Mouse (Mus musculus) spleen, adult 2 months (tissue): ENCODE results near the gene Tmem51. TPM values are rescaled to one million over a fixed set of nuclear protein-coding genes. Genes with fewer than 3 reads are reported as not detected.
A peak's percentile ranks its signal among the peaks of the same experiment; 100 is the strongest.

Source experiments
- DNase-seq, 2 experiments: peaks; one replicate each; pipeline versions ENCODE4 v3.0.0 to v3.0.0-alpha.2; 2012 to 2021; ENCODE audit warnings: low spot score in 2 of 2, low read depth in 1 of 2
- H3K27ac ChIP-seq: fragments of 200-500 bp; 2 replicates; pipeline ENCODE4 v1.5.1; 2012; ENCODE audit warnings: low read length, inconsistent platforms; ENCODE audit not compliant: insufficient read depth
- H3K27me3 ChIP-seq: fragments of 200-500 bp; 2 replicates; pipeline ENCODE4 v1.6.1; 2012; ENCODE audit warnings: mild to moderate bottlenecking, moderate library complexity, low read length, inconsistent platforms; ENCODE audit not compliant: control insufficient read depth, insufficient read depth
- H3K36me3 ChIP-seq: fragments of 200-500 bp; 2 replicates; pipeline ENCODE4 v1.6.1; 2012; ENCODE audit warnings: mild to moderate bottlenecking, low read length, inconsistent platforms; ENCODE audit not compliant: control insufficient read depth, insufficient read depth
- H3K4me1 ChIP-seq: fragments of 200-500 bp; 2 replicates; pipeline ENCODE4 v1.6.1; 2011; ENCODE audit warnings: inconsistent platforms; ENCODE audit not compliant: control insufficient read depth, insufficient read depth, insufficient read length
- H3K4me3 ChIP-seq: fragments of 200-500 bp; 2 replicates; pipeline ENCODE4 v1.5.1; 2011; ENCODE audit warnings: mild to moderate bottlenecking, inconsistent platforms; ENCODE audit not compliant: insufficient read depth, insufficient read length; ENCODE audit errors: extremely low read depth
- CTCF ChIP-seq: fragments of 200-500 bp; IDR thresholded peaks from 2 replicates; pipeline ENCODE4 v1.5.1; 2011; ENCODE audit warnings: mild to moderate bottlenecking, inconsistent platforms; ENCODE audit not compliant: insufficient read depth, insufficient read length, insufficient replicate concordance; ENCODE audit errors: extremely low read depth
- POLR2A ChIP-seq: fragments of 200-500 bp; IDR thresholded peaks from 2 replicates; pipeline ENCODE4 v1.6.1; 2011; ENCODE audit warnings: low read depth, low read length, inconsistent platforms
- WGBS: fragments of 180-500 bp; shearing (Covaris S2); methylation state at CpG from one replicate; pipeline ENCODE4 v1.1.7; 2018; 5-methylcytosine and 5-hydroxymethylcytosine counted together
- polyA plus RNA-seq: library from polyadenylated mRNA; depleted of rRNA; stranded (reverse); fragments of >200 nt; gene quantifications from 2 replicates; pipeline ENCODE4 v1.2.3, GENCODE M21; 2012; rRNA removed

The Tmem51 gene
- polyA plus RNA-seq, result 21.0 and 22.2 TPM in 2 replicates

GRCm38 (mm10) chr4:142084131-142084899, at the start of gene Tmem51:
Gene Tmem51 (minus strand): TSS chr4:142084304.
- Histone ChIP-seq H3K27ac (peak within 1 kb of the TSS; percentile 76), H3K36me3 (no peaks in the 10 kb centered on the region), H3K4me3 (peak within 1 kb of the TSS; percentile 58), H3K27me3 (peaks cover 4% of the 10 kb centered on the region; the same call in 1 of the 2 replicates), H3K4me1 (no peaks in the 10 kb centered on the region; the same call in none of the 2 replicates)
- DNase-seq, result peak in 1 of 2 experiments; percentile 20
- no peak for TF ChIP-seq CTCF
- TF ChIP-seq POLR2A, result no peak
- 3% methylated on average over 51 of the region's 52 CpGs for WGBS

GRCm38 (mm10) chr4:142130162-142130561, 46.1 kb upstream of the Tmem51 start:
- TF ChIP-seq POLR2A, result no peak
- TF ChIP-seq CTCF, result no peak
- Histone ChIP-seq H3K27ac (no peak overlapping the region), H3K27me3 (no peaks in the 10 kb centered on the region), H3K4me3 (no peak overlapping the region), H3K4me1 (no peaks in the 10 kb centered on the region), H3K36me3 (no peaks in the 10 kb centered on the region)
- DNase-seq, result no peak
- 56% methylated on average over 5 of the region's 5 CpGs for WGBS

DNA sequence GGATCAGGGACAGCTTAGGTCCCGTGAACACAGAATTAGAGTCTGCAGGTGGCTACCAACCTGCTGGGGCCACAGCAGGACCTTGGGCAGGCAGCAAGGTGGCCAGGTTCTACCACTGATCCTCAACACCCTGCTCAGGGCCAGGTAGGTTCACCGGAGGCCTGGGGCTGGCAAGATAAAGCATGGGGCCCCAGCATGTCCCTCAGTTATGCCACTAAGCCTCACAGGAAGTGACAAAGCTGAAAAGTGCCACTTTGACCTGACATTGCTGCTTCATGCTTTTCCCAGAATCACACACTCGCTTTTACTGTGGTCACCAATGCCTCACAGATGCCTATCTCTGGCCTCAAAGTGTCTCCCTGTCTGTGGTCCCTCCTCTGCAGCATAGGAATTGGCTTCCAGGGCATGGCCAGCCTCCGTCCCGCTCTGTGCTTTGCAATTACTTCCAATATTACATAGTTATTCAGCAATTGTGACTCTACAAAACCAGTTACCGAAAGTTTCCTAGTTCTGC, 43.2 kb upstream of the Tmem51 start:
- H3K27me3 ChIP-seq, result no peaks in the 10 kb centered on the region
- no peaks in the 10 kb centered on the region for H3K4me1 ChIP-seq
- H3K36me3 ChIP-seq, result no peaks in the 10 kb centered on the region
- no peak overlapping the region for H3K4me3 ChIP-seq
- no peak overlapping the region for H3K27ac ChIP-seq
- DNase-seq, result no peak
- TF ChIP-seq CTCF, result no peak
- TF ChIP-seq POLR2A, result no peak
- 32% methylated on average over 6 of the region's 6 CpGs for WGBS

- 41% methylated on average over 10 of the region's 10 CpGs for WGBS
- no peak overlapping the region for H3K27ac ChIP-seq
- no peaks in the 10 kb centered on the region for H3K4me1 ChIP-seq
- no peak for TF ChIP-seq POLR2A
- TF ChIP-seq CTCF, result no peak
- no peaks in the 10 kb centered on the region for H3K27me3 ChIP-seq
- no peak for DNase-seq
- no peak overlapping the region for H3K4me3 ChIP-seq
- no peaks in the 10 kb centered on the region for H3K36me3 ChIP-seq
Measured at GRCm38 (mm10) chr4:142126641-142127274, 42.7 kb upstream of the Tmem51 start.

- Histone ChIP-seq H3K27ac (no peak overlapping the region), H3K4me1 (no peaks in the 10 kb centered on the region), H3K36me3 (no peaks in the 10 kb centered on the region), H3K4me3 (no peak overlapping the region), H3K27me3 (no peaks in the 10 kb centered on the region)
- no peak for DNase-seq
- TF ChIP-seq CTCF (no peak), POLR2A (no peak)
- WGBS, result 58% methylated on average over 1 of the region's 1 CpGs
Measured at GRCm38 (mm10) chr4:142121164-142121563, 37.1 kb upstream of the Tmem51 start.

DNA sequence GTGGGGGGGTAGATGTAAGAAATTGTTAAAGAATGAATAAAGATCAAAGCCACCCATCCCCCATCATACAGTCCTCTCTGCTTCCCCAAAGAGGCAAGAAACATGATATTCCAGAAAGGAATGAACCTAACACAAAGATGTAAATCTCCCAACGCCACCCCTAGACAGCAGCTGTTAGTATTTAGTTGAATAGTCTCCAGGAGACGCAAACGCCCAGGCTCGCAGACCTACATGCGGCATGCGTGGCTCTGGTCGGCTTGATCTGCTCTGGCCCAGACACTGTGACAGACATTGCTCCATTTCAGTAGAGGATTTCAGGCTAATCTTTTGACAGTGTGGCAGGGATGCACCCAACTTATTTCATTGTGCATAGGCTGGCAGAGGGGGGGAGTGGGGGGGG, 34.4 kb upstream of the Tmem51 start:
- Histone ChIP-seq H3K4me1 (no peaks in the 10 kb centered on the region), H3K36me3 (no peaks in the 10 kb centered on the region), H3K27me3 (no peaks in the 10 kb centered on the region), H3K4me3 (no peak overlapping the region), H3K27ac (no peak overlapping the region)
- no peak for DNase-seq
- WGBS, result 88% methylated on average over 7 of the region's 7 CpGs
- TF ChIP-seq POLR2A (no peak), CTCF (no peak)
